Mouse (Mus musculus) heart, embryonic 12.5 days (tissue): Measurements from ENCODE around the gene Casc1. TPM values are rescaled to one million over a fixed set of nuclear protein-coding genes. Genes with fewer than 3 reads are reported as not detected.

ENCODE experiments used
- ATAC-seq: fragments of 200-750 bp; cut with Nextera tagmentation; 2 replicates; pipeline ENCODE4 v1.8.0; 2017; ENCODE audit warnings: moderate TSS enrichment, moderate library complexity; ENCODE audit not compliant: insufficient number of reproducible peaks, low FRiP score
- H3K27ac ChIP-seq: fragments of 300-500 bp; sonication (generic); 2 replicates; pipeline ENCODE4 v1.5.1; 2016; ENCODE audit warnings: mild to moderate bottlenecking, moderate library complexity; ENCODE audit not compliant: poor library complexity, severe bottlenecking
- H3K27me3 ChIP-seq: fragments of 300-500 bp; sonication (generic); replicated peaks from 2 replicates; pipeline ENCODE4 v1.6.1; 2016; ENCODE audit warnings: mild to moderate bottlenecking, moderate library complexity
- H3K36me3 ChIP-seq: fragments of 300-500 bp; sonication (generic); 2 replicates; pipeline ENCODE4 v1.6.1; 2016; ENCODE audit warnings: mild to moderate bottlenecking, moderate library complexity
- H3K4me1 ChIP-seq: fragments of 300-500 bp; sonication (generic); replicated peaks from 2 replicates; pipeline ENCODE4 v1.6.1; 2016; ENCODE audit warnings: mild to moderate bottlenecking
- H3K4me2 ChIP-seq: fragments of 300-500 bp; sonication (generic); 2 replicates; pipeline ENCODE4 v1.6.1; 2016; ENCODE audit warnings: mild to moderate bottlenecking, moderate library complexity
- H3K4me3 ChIP-seq: fragments of 300-500 bp; sonication (generic); 2 replicates; pipeline ENCODE4 v1.5.1; 2016; ENCODE audit warnings: mild to moderate bottlenecking
- H3K9ac ChIP-seq: fragments of 300-500 bp; sonication (generic); 2 replicates; pipeline ENCODE4 v1.6.1; 2016; ENCODE audit warnings: mild to moderate bottlenecking, moderate library complexity
- H3K9me3 ChIP-seq: fragments of 300-500 bp; sonication (generic); replicated peaks from 2 replicates; pipeline ENCODE4 v1.6.1; 2016; ENCODE audit warnings: mild to moderate bottlenecking, moderate library complexity
- WGBS: fragments of 180-500 bp; shearing (Covaris S2); methylation state at CpG from one replicate; pipeline ENCODE4 v1.1.7; 2016; 5-methylcytosine and 5-hydroxymethylcytosine counted together
- polyA plus RNA-seq: library from polyadenylated mRNA; unstranded; fragments of >200 nt; fragmentation: Nextera tagmentation; extraction: Ambion mirVana; gene quantifications from 2 replicates; pipeline ENCODE4 v1.2.1, GENCODE M21; 2016

Casc1 gene
- polyA plus RNA-seq, 1 experiment from 2014 or later, result 0.22 TPM

GRCm38 (mm10) chr6:145173781-145174191 lies 37.0 kb downstream of the Casc1 start:
- peak; percentile 81 for ATAC-seq
- Histone ChIP-seq H3K4me3 (no peak overlapping the region), H3K27me3 (peaks cover 21% of the 10 kb centered on the region; the same call in 1 of the 2 replicates), H3K27ac (peak overlapping the region; percentile 69), H3K4me2 (peak overlapping the region; percentile 39), H3K4me1 (peaks cover 43% of the 10 kb centered on the region), H3K9ac (no peak overlapping the region), H3K9me3 (no peaks in the 10 kb centered on the region), H3K36me3 (no peaks in the 10 kb centered on the region)
- WGBS, result 4% methylated on average over 11 of the region's 11 CpGs

- Histone ChIP-seq H3K9me3 (no peaks in the 10 kb centered on the region), H3K9ac (no peak overlapping the region), H3K4me1 (peaks cover 43% of the 10 kb centered on the region), H3K36me3 (no peaks in the 10 kb centered on the region), H3K4me3 (no peak overlapping the region), H3K27ac (peak overlapping the region; percentile 14; the same call in 1 of the 2 replicates), H3K4me2 (peak overlapping the region; percentile 54), H3K27me3 (peaks cover 13% of the 10 kb centered on the region; the same call in 1 of the 2 replicates)
- 43% methylated on average over 14 of the region's 14 CpGs for WGBS
- peak; percentile 63; the same call in 1 of the 2 replicates for ATAC-seq
Measured at GRCm38 (mm10) chr6:145171892-145172606, 38.8 kb downstream of the Casc1 start.

DNA sequence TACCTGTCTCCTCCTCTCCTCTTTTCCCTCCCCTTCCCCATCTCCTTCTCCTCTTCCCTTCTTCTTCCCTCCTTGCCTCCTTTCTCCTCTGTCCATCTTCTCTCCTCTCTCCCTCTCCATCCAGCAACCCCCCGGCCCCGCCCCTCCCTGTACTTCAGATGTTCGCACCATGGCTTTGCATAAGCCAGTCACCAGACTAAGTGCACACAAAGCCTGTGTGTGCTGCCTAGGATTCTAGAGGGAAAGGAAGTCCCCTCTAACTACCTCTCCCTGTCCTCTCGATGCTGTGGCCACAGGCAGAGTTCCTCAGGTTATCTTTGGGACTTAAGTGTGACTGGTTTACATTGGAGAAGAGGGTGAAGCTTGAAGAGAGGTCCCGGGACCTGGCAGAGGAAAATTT lies 50.2 kb downstream of the Casc1 start:
- Histone ChIP-seq H3K27me3 (no peaks in the 10 kb centered on the region), H3K4me3 (no peak overlapping the region), H3K9me3 (peaks cover 11% of the 10 kb centered on the region), H3K4me1 (no peaks in the 10 kb centered on the region), H3K36me3 (no peaks in the 10 kb centered on the region; the same call in 1 of the 2 replicates), H3K27ac (no peak overlapping the region), H3K4me2 (no peak overlapping the region), H3K9ac (no peak overlapping the region)
- 45% methylated on average over 5 of the region's 5 CpGs for whole genome bisulfite sequencing
- no peak for ATAC-seq

GRCm38 (mm10) chr6:145158619-145159018 lies 52.2 kb downstream of the Casc1 start:
- WGBS, result 66% methylated on average over 4 of the region's 4 CpGs
- no peak for ATAC-seq
- H3K9me3 ChIP-seq, result no peaks in the 10 kb centered on the region
- no peak overlapping the region for H3K4me2 ChIP-seq
- H3K27me3 ChIP-seq, result no peaks in the 10 kb centered on the region
- H3K27ac ChIP-seq, result no peak overlapping the region
- H3K9ac ChIP-seq, result no peak overlapping the region
- no peak overlapping the region for H3K4me3 ChIP-seq
- no peaks in the 10 kb centered on the region for H3K4me1 ChIP-seq
- H3K36me3 ChIP-seq, result no peaks in the 10 kb centered on the region

DNA sequence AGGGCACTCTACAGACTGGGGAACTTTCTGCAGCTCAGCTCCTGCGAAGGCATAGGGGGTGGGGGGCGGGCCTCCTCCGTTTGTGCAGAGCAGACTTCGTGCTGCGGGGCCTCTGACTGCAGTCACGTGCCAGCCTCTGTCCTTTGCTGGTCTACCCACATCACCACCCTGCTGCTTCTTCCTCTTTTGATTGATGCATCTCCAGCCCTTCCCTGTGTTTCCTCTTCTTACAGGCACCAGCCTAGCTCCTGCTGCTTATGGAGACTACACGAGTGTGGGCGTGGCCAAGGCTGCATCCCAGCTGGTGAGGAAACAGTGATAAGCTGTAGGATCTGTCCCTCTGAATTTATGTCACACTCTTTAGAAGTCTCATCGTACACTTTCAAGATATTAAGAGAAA lies 61.8 kb downstream of the Casc1 start:
- no peak overlapping the region for H3K9ac ChIP-seq
- no peak for ATAC-seq
- no peaks in the 10 kb centered on the region for H3K36me3 ChIP-seq
- H3K4me1 ChIP-seq, result peaks cover 7% of the 10 kb centered on the region; the same call in 1 of the 2 replicates
- 43% methylated on average over 9 of the region's 9 CpGs for WGBS
- H3K9me3 ChIP-seq, result no peaks in the 10 kb centered on the region
- no peaks in the 10 kb centered on the region for H3K27me3 ChIP-seq
- no peak overlapping the region for H3K27ac ChIP-seq
- H3K4me3 ChIP-seq, result no peak overlapping the region
- H3K4me2 ChIP-seq, result no peak overlapping the region

DNA sequence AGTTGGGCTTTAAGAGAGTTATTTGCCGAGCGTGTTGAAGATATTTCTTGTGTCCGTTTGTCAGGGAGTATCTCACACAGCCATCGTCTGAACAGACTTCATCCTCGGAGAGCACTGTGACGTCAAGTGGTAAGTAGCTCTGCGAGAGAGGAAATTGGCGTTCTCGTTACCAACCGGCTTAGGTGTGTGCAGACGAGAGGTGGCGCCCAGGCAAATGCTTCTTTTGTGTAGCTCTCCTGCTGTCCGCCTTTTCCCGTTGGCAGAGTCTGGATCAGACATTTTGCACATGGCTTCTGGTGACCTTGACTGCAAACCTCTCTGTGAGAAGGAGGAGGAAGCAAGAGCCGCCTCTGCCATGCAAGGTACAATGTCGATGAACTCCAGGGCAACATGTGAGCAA lies 63.1 kb downstream of the Casc1 start:
- peaks cover 13% of the 10 kb centered on the region for H3K4me1 ChIP-seq
- H3K9me3 ChIP-seq, result no peaks in the 10 kb centered on the region
- H3K9ac ChIP-seq, result no peak overlapping the region
- no peaks in the 10 kb centered on the region for H3K36me3 ChIP-seq
- no peak overlapping the region for H3K27ac ChIP-seq
- no peak for ATAC-seq
- H3K4me2 ChIP-seq, result no peak overlapping the region
- H3K4me3 ChIP-seq, result no peak overlapping the region
- 74% methylated on average over 16 of the region's 16 CpGs for WGBS
- H3K27me3 ChIP-seq, result peaks cover 3% of the 10 kb centered on the region; the same call in 1 of the 2 replicates

DNA sequence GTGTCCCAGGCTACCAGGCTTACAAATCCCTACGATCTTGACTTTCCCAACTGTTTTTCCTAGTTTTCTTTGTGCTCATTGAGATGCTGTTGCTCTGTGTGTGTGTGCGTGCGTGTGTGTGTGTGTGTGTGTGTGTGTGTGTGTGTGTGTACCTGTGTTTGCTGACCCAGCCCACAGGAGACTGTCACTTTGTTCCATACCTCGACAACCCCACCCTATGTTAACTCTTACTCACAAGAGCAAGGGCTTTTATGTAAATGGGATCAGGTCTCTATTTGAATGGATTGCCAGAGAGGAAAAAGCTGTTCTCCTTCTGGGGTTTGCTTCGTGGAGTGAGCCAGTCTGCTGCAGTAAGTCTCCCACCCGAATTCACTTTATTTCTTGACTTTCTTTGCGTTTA lies 65.6 kb downstream of the Casc1 start:
- Histone ChIP-seq H3K27me3 (peaks cover 3% of the 10 kb centered on the region; the same call in 1 of the 2 replicates), H3K4me2 (no peak overlapping the region), H3K36me3 (no peaks in the 10 kb centered on the region), H3K4me1 (peaks cover 21% of the 10 kb centered on the region), H3K9me3 (no peaks in the 10 kb centered on the region), H3K27ac (no peak overlapping the region), H3K4me3 (no peak overlapping the region), H3K9ac (no peak overlapping the region)
- 70% methylated on average over 7 of the region's 7 CpGs for WGBS
- ATAC-seq, result no peak

- Histone ChIP-seq H3K27me3 (peaks cover 3% of the 10 kb centered on the region; the same call in 1 of the 2 replicates), H3K9me3 (no peaks in the 10 kb centered on the region), H3K9ac (no peak overlapping the region), H3K4me1 (peaks cover 16% of the 10 kb centered on the region; the same call in 1 of the 2 replicates), H3K4me3 (no peak overlapping the region), H3K4me2 (no peak overlapping the region), H3K27ac (no peak overlapping the region), H3K36me3 (no peaks in the 10 kb centered on the region)
- ATAC-seq, result no peak
- WGBS, result 89% methylated on average over 12 of the region's 12 CpGs
Measured at GRCm38 (mm10) chr6:145141827-145142226, 69.0 kb downstream of the Casc1 start.

DNA sequence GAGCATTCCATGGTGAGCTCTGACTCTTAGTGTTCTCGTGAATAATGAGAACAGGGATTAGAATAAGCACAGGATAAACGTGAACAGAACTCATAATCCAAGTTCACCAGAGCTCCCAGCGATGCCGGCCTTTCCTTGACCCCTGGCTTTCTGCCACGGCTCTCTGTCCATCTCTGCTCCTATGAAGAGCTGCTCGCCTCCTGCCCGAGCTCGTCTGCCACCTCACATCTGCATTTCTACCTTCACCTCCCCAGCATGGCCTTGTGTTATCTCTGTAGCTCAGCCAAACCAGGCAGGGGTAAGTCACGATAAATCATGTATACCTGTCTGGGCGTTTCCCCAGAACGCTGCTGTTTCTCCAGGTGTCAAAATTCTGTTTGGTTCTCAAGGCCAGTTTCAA lies 70.1 kb downstream of the Casc1 start:
- no peak overlapping the region for H3K4me3 ChIP-seq
- H3K4me1 ChIP-seq, result peaks cover 16% of the 10 kb centered on the region; the same call in 1 of the 2 replicates
- H3K9ac ChIP-seq, result no peak overlapping the region
- H3K36me3 ChIP-seq, result no peaks in the 10 kb centered on the region
- H3K27me3 ChIP-seq, result peaks cover 3% of the 10 kb centered on the region; the same call in 1 of the 2 replicates
- H3K4me2 ChIP-seq, result no peak overlapping the region
- ATAC-seq, result no peak
- H3K27ac ChIP-seq, result no peak overlapping the region
- 59% methylated on average over 11 of the region's 11 CpGs for WGBS
- H3K9me3 ChIP-seq, result no peaks in the 10 kb centered on the region

GRCm38 (mm10) chr6:145139776-145140475 lies 70.9 kb downstream of the Casc1 start:
- no peak overlapping the region for H3K27ac ChIP-seq
- ATAC-seq, result no peak
- H3K4me3 ChIP-seq, result no peak overlapping the region
- WGBS, result 75% methylated on average over 11 of the region's 11 CpGs
- peaks cover 3% of the 10 kb centered on the region; the same call in 1 of the 2 replicates for H3K27me3 ChIP-seq
- H3K36me3 ChIP-seq, result no peaks in the 10 kb centered on the region
- H3K9ac ChIP-seq, result no peak overlapping the region
- peaks cover 16% of the 10 kb centered on the region; the same call in 1 of the 2 replicates for H3K4me1 ChIP-seq
- no peak overlapping the region for H3K4me2 ChIP-seq
- H3K9me3 ChIP-seq, result no peaks in the 10 kb centered on the region

GRCm38 (mm10) chr6:145139236-145139635 lies 71.6 kb downstream of the Casc1 start:
- H3K27ac ChIP-seq, result no peak overlapping the region
- H3K4me2 ChIP-seq, result no peak overlapping the region
- no peaks in the 10 kb centered on the region for H3K9me3 ChIP-seq
- no peak overlapping the region for H3K9ac ChIP-seq
- WGBS, result 79% methylated on average over 13 of the region's 13 CpGs
- H3K36me3 ChIP-seq, result no peaks in the 10 kb centered on the region
- ATAC-seq, result no peak
- no peak overlapping the region for H3K4me3 ChIP-seq
- peaks cover 3% of the 10 kb centered on the region; the same call in 1 of the 2 replicates for H3K27me3 ChIP-seq
- peaks cover 16% of the 10 kb centered on the region; the same call in 1 of the 2 replicates for H3K4me1 ChIP-seq
